29 mouse cellular contexts compared by ENCODE assay signal in the genomic region with DNA sequence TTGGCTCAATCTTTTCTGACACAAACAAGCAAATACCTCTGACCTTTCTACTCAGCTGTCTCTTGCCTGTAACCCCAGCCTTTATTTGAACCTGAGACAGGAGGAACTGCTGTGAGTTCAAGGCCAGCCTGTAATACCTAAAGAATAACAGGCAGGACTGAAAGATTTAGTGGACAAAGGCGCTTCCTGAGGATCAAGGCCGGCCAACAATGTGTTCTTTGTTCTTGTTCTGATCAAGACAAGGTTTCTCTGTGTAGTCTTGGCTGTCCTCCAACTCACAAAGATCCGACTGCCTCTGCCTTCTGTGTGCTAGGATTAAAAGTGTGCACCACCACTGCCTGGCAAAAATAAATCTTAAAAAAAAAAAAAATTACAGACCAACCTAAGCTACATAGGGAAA. TPM values are rescaled to one million over a fixed set of nuclear protein-coding genes. Genes with fewer than 3 reads are reported as not detected.
A peak's percentile ranks its signal among the peaks of the same experiment; 100 is the strongest.
DNase-seq lines count a peak whose midpoint lies in the region; ATAC-seq and TF ChIP-seq lines count a peak whose summit lies in the region.
"Had no signal": no experiment of that assay in that cellular context is flagged by ENCODE, and none has a peak within 500 bp of the region (broad histone marks: within the 10 kb centered on the region; RNA-seq: fewer than 3 reads in every experiment).

No protein-coding gene starts in this region.

- H3K27ac ChIP-seq in hindbrain, embryonic 10.5 days, result peak overlapping the region; percentile 1; the same call in 1 of the 2 replicates
- H3K27ac ChIP-seq in hindbrain, postnatal 0 days, result no peak overlapping the region
- peak overlapping the region; percentile 35; the same call in 1 of the 2 replicates for H3K27ac ChIP-seq in ES-Bruce4 (ENCODE audit: insufficient read depth, low read length)
- H3K27ac ChIP-seq: embryonic facial prominence, embryonic 13.5 days; forebrain, embryonic 15.5 days; hindbrain, embryonic 14.5 days; macrophage; stomach, embryonic 15.5 days had no signal

- H3K4me3 ChIP-seq in hindbrain, embryonic 10.5 days, result no peak overlapping the region
- no peak overlapping the region for H3K4me3 ChIP-seq in hindbrain, postnatal 0 days (ENCODE audit: low read length)
- peak overlapping the region; percentile 48; the same call in 1 of the 2 replicates for H3K4me3 ChIP-seq in E14TG2a.4 (replicated peaks; ENCODE audit: low read length)
- no peak overlapping the region for H3K4me3 ChIP-seq in ES-Bruce4 (ENCODE audit: low read depth, low read length)
- H3K4me3 ChIP-seq: embryonic facial prominence, embryonic 13.5 days; forebrain, embryonic 15.5 days; stomach, embryonic 15.5 days had no signal

- peaks cover 57% of the 10 kb centered on the region for H3K4me1 ChIP-seq in hindbrain, embryonic 10.5 days (replicated peaks)
- H3K4me1 ChIP-seq in hindbrain, postnatal 0 days (ENCODE audit: insufficient read depth, low read length), result peaks cover 14% of the 10 kb centered on the region; the same call in 1 of the 2 replicates
- H3K4me1 ChIP-seq in E14TG2a.4 (replicated peaks; ENCODE audit: low read depth, low read length), result peaks cover 92% of the 10 kb centered on the region
- H3K4me1 ChIP-seq in ES-Bruce4 (ENCODE audit: control insufficient read depth, insufficient read depth, low read length), result peaks cover 12% of the 10 kb centered on the region

- DNase-seq in hindbrain, embryonic 10.5 days (ENCODE audit: low spot score), result no peak
- DNase-seq in hindbrain, postnatal 0 days (ENCODE audit: low spot score), result no peak
- DNase-seq in ZHBTc4 (ENCODE audit: low read depth, low spot score), result peak; percentile 95
- no peak for DNase-seq in adrenal gland, postnatal 14 days
- no peak for DNase-seq in cerebellum, postnatal 36 days
- DNase-seq: adrenal gland, adult 8-10 months; B cell, adult 2 months; cerebellum, adult 11 months; cerebellum, adult 9-10 months; embryo, embryonic 11 days; gastrocnemius, postnatal 10 days; heart, adult 11 months; heart, postnatal 4 days; kidney, adult 11 months; kidney, postnatal 25 days; layer of hippocampus, postnatal 36 days; right cerebral cortex, postnatal 25 days had no signal

- peaks cover 4% of the 10 kb centered on the region; the same call in 1 of the 2 replicates for H3K27me3 ChIP-seq in hindbrain, embryonic 10.5 days (ENCODE audit: insufficient read depth, poor library complexity, severe bottlenecking)
- no peaks in the 10 kb centered on the region for H3K27me3 ChIP-seq in hindbrain, postnatal 0 days (ENCODE audit: insufficient read depth, low read length)
- H3K27me3 ChIP-seq in E14TG2a.4 (ENCODE audit: insufficient read depth, low read length) (peaks cover 7% of the 10 kb centered on the region), ES-Bruce4 (ENCODE audit: control insufficient read depth, insufficient read depth, low read length, poor library complexity, severe bottlenecking) (no peaks in the 10 kb centered on the region)
- H3K27me3 ChIP-seq: embryonic facial prominence, embryonic 13.5 days; forebrain, embryonic 15.5 days; stomach, embryonic 15.5 days had no signal

- WGBS in hindbrain, embryonic 10.5 days, result 56% methylated on average over 3 of the region's 3 CpGs
- 27% methylated on average over 3 of the region's 3 CpGs for WGBS in hindbrain, postnatal 0 days

- no peak for ATAC-seq in hindbrain, postnatal 0 days
- no peak for ATAC-seq in megakaryocyte, adult 5-6 weeks (ENCODE audit: poor library complexity, severe bottlenecking)
- ATAC-seq: forebrain, embryonic 15.5 days; inflammation-experienced regulatory T-cells, adult 6 months; midbrain, embryonic 16.5 days had no signal

- no peak overlapping the region for H3K9ac ChIP-seq in hindbrain, postnatal 0 days (replicated peaks; ENCODE audit: low read length)
- no peak overlapping the region for H3K9ac ChIP-seq in ES-Bruce4 (ENCODE audit: low read depth, poor library complexity, severe bottlenecking)
- H3K9ac ChIP-seq: embryonic facial prominence, embryonic 13.5 days; forebrain, embryonic 15.5 days; hindbrain, embryonic 14.5 days; stomach, embryonic 15.5 days had no signal

- no peak for TF ChIP-seq CTCF in hindbrain, postnatal 0 days (IDR thresholded peaks at IDR 0.05; ENCODE audit: low read depth)
- no peak for TF ChIP-seq CTCF in E14TG2a.4 (conservative IDR thresholded peaks at IDR 0.05; ENCODE audit: low read length)
- TF ChIP-seq CTCF in ES-Bruce4 (IDR thresholded peaks at IDR 0.05; ENCODE audit: low read depth, low read length), result no peak

- TF ChIP-seq POLR2A in ES-Bruce4 (IDR thresholded peaks at IDR 0.05; ENCODE audit: insufficient read depth, low read length), result no peak

- H3K9me3 ChIP-seq in hindbrain, embryonic 10.5 days, result no peaks in the 10 kb centered on the region
- no peaks in the 10 kb centered on the region for H3K9me3 ChIP-seq in hindbrain, postnatal 0 days (ENCODE audit: low read length)
- no peaks in the 10 kb centered on the region for H3K9me3 ChIP-seq in E14TG2a.4 (ENCODE audit: low read length)
- H3K9me3 ChIP-seq in ES-Bruce4 (replicated peaks; ENCODE audit: control insufficient read depth, insufficient read depth, low read length, poor library complexity, severe bottlenecking), result no peaks in the 10 kb centered on the region
- H3K9me3 ChIP-seq: embryonic facial prominence, embryonic 13.5 days; forebrain, embryonic 15.5 days; stomach, embryonic 15.5 days had no signal

- H3K36me3 ChIP-seq in hindbrain, embryonic 10.5 days, result peaks cover 77% of the 10 kb centered on the region
- no peaks in the 10 kb centered on the region; the same call in 1 of the 2 replicates for H3K36me3 ChIP-seq in hindbrain, postnatal 0 days (ENCODE audit: insufficient read depth, low read length)
- H3K36me3 ChIP-seq in E14TG2a.4 (ENCODE audit: insufficient read depth, low read length) (peaks cover 66% of the 10 kb centered on the region), ES-Bruce4 (ENCODE audit: control insufficient read depth, insufficient read depth, low read length, poor library complexity, severe bottlenecking) (peaks cover 24% of the 10 kb centered on the region)

- TF ChIP-seq EP300 in ES-Bruce4 (IDR thresholded peaks at IDR 0.05; ENCODE audit: insufficient read depth, low read depth, low read length), result 0 out of 2 replicates have a peak, but pooled peaks have one; percentile 28

- H3K4me2 ChIP-seq in hindbrain, postnatal 0 days (ENCODE audit: low read depth, low read length), result no peak overlapping the region
- H3K4me2 ChIP-seq: embryonic facial prominence, embryonic 13.5 days; forebrain, embryonic 15.5 days; hindbrain, embryonic 14.5 days; stomach, embryonic 15.5 days had no signal

RNA-seq across cellular contexts. Expression of gene Efnb3, which starts 4.4 kb away (rescaled TPM):
- 61.9 and 67.2 TPM in 2 replicates for polyA plus RNA-seq in hindbrain, embryonic 10.5 days (2016; fragmentation: Nextera tagmentation; extraction: Ambion mirVana)
- total RNA-seq in hindbrain, postnatal 0 days (2014; rRNA removed), result 97.9 and 111 TPM in 2 replicates
- 93.3 and 94.4 TPM in 2 replicates for polyA plus RNA-seq in hindbrain, postnatal 0 days (2015; fragmentation: Nextera tagmentation; extraction: Ambion mirVana)
- polyA plus RNA-seq in ES-Bruce4 (2011; ENCODE audit: insufficient read depth, insufficient read length, low read depth, missing spikeins), result 3.9 and 4.0 TPM in 2 replicates
- total RNA-seq in adrenal gland, postnatal 14 days (2021), result 1.5 and 2.0 TPM in 2 replicates
- 0.11 TPM in 1 of 2 replicates, not detected in the other for total RNA-seq in megakaryocyte, adult 5-6 weeks (2015)
- 0.45 TPM in 1 of 2 replicates, not detected in the other for total RNA-seq in megakaryocyte, adult 5-6 weeks (2017)
- total RNA-seq: liver, adult 2 months had no signal

RNA-seq across cellular contexts. Expression of gene Dnah2, which starts 15.5 kb away (rescaled TPM):
- polyA plus RNA-seq in hindbrain, embryonic 10.5 days (2016; fragmentation: Nextera tagmentation; extraction: Ambion mirVana), result 2.0 and 2.6 TPM in 2 replicates
- total RNA-seq in hindbrain, postnatal 0 days (2014; rRNA removed), result 3.9 and 4.9 TPM in 2 replicates
- 2.0 and 3.2 TPM in 2 replicates for polyA plus RNA-seq in hindbrain, postnatal 0 days (2015; fragmentation: Nextera tagmentation; extraction: Ambion mirVana)
- 1.2 and 2.0 TPM in 2 replicates for polyA plus RNA-seq in ES-Bruce4 (2011; ENCODE audit: insufficient read depth, insufficient read length, low read depth, missing spikeins)
- 0.22 and 0.49 TPM in 2 replicates for total RNA-seq in adrenal gland, postnatal 14 days (2021)
- 0.54 and 1.8 TPM in 2 replicates for total RNA-seq in megakaryocyte, adult 5-6 weeks (2015)
- total RNA-seq in megakaryocyte, adult 5-6 weeks (2017), result 2.1 and 8.0 TPM in 2 replicates

RNA-seq across cellular contexts. Expression of gene Wrap53, which starts 15.7 kb away (rescaled TPM):
- polyA plus RNA-seq in hindbrain, embryonic 10.5 days (2016; fragmentation: Nextera tagmentation; extraction: Ambion mirVana), result 40.6 and 41.4 TPM in 2 replicates
- 16.4 and 19.4 TPM in 2 replicates for total RNA-seq in hindbrain, postnatal 0 days (2014; rRNA removed)
- polyA plus RNA-seq in hindbrain, postnatal 0 days (2015; fragmentation: Nextera tagmentation; extraction: Ambion mirVana), result 12.8 and 13.8 TPM in 2 replicates
- 10.3 and 17.8 TPM in 2 replicates for polyA plus RNA-seq in ES-Bruce4 (2011; ENCODE audit: insufficient read depth, insufficient read length, low read depth, missing spikeins)
- total RNA-seq in adrenal gland, postnatal 14 days (2021), result 9.2 and 10.1 TPM in 2 replicates
- 11.8 and 12.2 TPM in 2 replicates for total RNA-seq in megakaryocyte, adult 5-6 weeks (2015)
- total RNA-seq in megakaryocyte, adult 5-6 weeks (2017), result 5.3 and 5.9 TPM in 2 replicates

RNA-seq across cellular contexts. Expression of gene Trp53, which starts 15.8 kb away (rescaled TPM):
- 166 and 173 TPM in 2 replicates for polyA plus RNA-seq in hindbrain, embryonic 10.5 days (2016; fragmentation: Nextera tagmentation; extraction: Ambion mirVana)
- total RNA-seq in hindbrain, postnatal 0 days (2014; rRNA removed), result 33.5 and 41.5 TPM in 2 replicates
- polyA plus RNA-seq in hindbrain, postnatal 0 days (2015; fragmentation: Nextera tagmentation; extraction: Ambion mirVana), result 36.6 and 37.4 TPM in 2 replicates
- 230 and 277 TPM in 2 replicates for polyA plus RNA-seq in ES-Bruce4 (2011; ENCODE audit: insufficient read depth, insufficient read length, low read depth, missing spikeins)
- 66.4 and 78.4 TPM in 2 replicates for total RNA-seq in adrenal gland, postnatal 14 days (2021)
- 59.2 and 64.7 TPM in 2 replicates for total RNA-seq in megakaryocyte, adult 5-6 weeks (2015)
- total RNA-seq in megakaryocyte, adult 5-6 weeks (2017), result 21.8 and 28.3 TPM in 2 replicates

RNA-seq across cellular contexts. Expression of gene Atp1b2, which starts 41.4 kb away (rescaled TPM):
- 7.5 and 7.8 TPM in 2 replicates for polyA plus RNA-seq in hindbrain, embryonic 10.5 days (2016; fragmentation: Nextera tagmentation; extraction: Ambion mirVana)
- 185 and 210 TPM in 2 replicates for total RNA-seq in hindbrain, postnatal 0 days (2014; rRNA removed)
- 145 and 157 TPM in 2 replicates for polyA plus RNA-seq in hindbrain, postnatal 0 days (2015; fragmentation: Nextera tagmentation; extraction: Ambion mirVana)
- 20.4 and 24.0 TPM in 2 replicates for polyA plus RNA-seq in ES-Bruce4 (2011; ENCODE audit: insufficient read depth, insufficient read length, low read depth, missing spikeins)
- 37.4 and 39.7 TPM in 2 replicates for total RNA-seq in adrenal gland, postnatal 14 days (2021)
- 0.91 and 2.2 TPM in 2 replicates for total RNA-seq in megakaryocyte, adult 5-6 weeks (2015)
- 0.26 and 0.45 TPM in 2 replicates for total RNA-seq in megakaryocyte, adult 5-6 weeks (2017)
- total RNA-seq: neutrophil, adult 5-6 weeks had no signal
- polyA plus RNA-seq: macrophage had no signal

Comparison
In these comparisons a context has a peak if more than half of its experiments do, and no peak if none do; other contexts are left out.
1. RNA of gene Efnb3, which starts 4.4 kb away (total RNA-seq): 97.9 to 111 TPM in hindbrain, postnatal 0 days; 1.5 to 2.0 TPM in adrenal gland, postnatal 14 days and 0.11 to 0.45 TPM in megakaryocyte, adult 5-6 weeks; every median in the first group is over 10 times any median in the second.